Mouse (Mus musculus): ENCODE results near the gene Kifc3.
A peak's percentile ranks its signal among the peaks of the same experiment; 100 is the strongest.

Gene Kifc3

GRCm38 (mm10) chr8:95084261-95084660 is 118.4 kb downstream of the Kifc3 start:
- Histone ChIP-seq H3K4me1 (replicated peaks; ENCODE audit: low read depth, low read length) (peaks cover 52% of the 10 kb centered on the region), H3K36me3 (ENCODE audit: insufficient read depth, low read length) (peaks cover 62% of the 10 kb centered on the region), H3K9me3 (ENCODE audit: low read length) (no peaks in the 10 kb centered on the region)

GRCm38 (mm10) chr8:95081650-95082049 is 121.0 kb downstream of the Kifc3 start:
- Histone ChIP-seq H3K36me3 (ENCODE audit: insufficient read depth, low read length) (peaks cover 36% of the 10 kb centered on the region), H3K4me1 (replicated peaks; ENCODE audit: low read depth, low read length) (peaks cover 52% of the 10 kb centered on the region), H3K9me3 (ENCODE audit: low read length) (no peaks in the 10 kb centered on the region), H3K27me3 (ENCODE audit: insufficient read depth, low read length) (no peaks in the 10 kb centered on the region), H3K4me3 (replicated peaks; ENCODE audit: low read length) (peak overlapping the region; percentile 93)
- no peak for TF ChIP-seq NANOG (IDR thresholded peaks at IDR 0.05; ENCODE audit: borderline replicate concordance, low read length)
- TF ChIP-seq POU5F1 (IDR thresholded peaks at IDR 0.05; ENCODE audit: borderline replicate concordance, low read length) = no peak
- TF ChIP-seq CTCF (conservative IDR thresholded peaks at IDR 0.05; ENCODE audit: low read length) = no peak

More at GRCm38 (mm10) chr8:95084261-95084660, 118.4 kb downstream of the Kifc3 start:
- peak overlapping the region; percentile 53; the same call in 1 of the 2 replicates for H3K4me3 ChIP-seq (replicated peaks; ENCODE audit: low read length)
- TF ChIP-seq POU5F1 (IDR thresholded peaks at IDR 0.05; ENCODE audit: borderline replicate concordance, low read length) (no peak), NANOG (IDR thresholded peaks at IDR 0.05; ENCODE audit: borderline replicate concordance, low read length) (no peak), CTCF (conservative IDR thresholded peaks at IDR 0.05; ENCODE audit: low read length) (no peak)
- no peaks in the 10 kb centered on the region for H3K27me3 ChIP-seq (ENCODE audit: insufficient read depth, low read length)

- Histone ChIP-seq H3K27me3 (ENCODE audit: insufficient read depth, low read length) (peaks cover 3% of the 10 kb centered on the region), H3K9me3 (ENCODE audit: low read length) (no peaks in the 10 kb centered on the region), H3K36me3 (ENCODE audit: insufficient read depth, low read length) (peaks cover 29% of the 10 kb centered on the region), H3K4me3 (replicated peaks; ENCODE audit: low read length) (peak within 1 kb of the TSS; percentile 93), H3K4me1 (replicated peaks; ENCODE audit: low read depth, low read length) (peaks cover 48% of the 10 kb centered on the region)
- TF ChIP-seq NANOG (IDR thresholded peaks at IDR 0.05; ENCODE audit: borderline replicate concordance, low read length) (no peak), CTCF (conservative IDR thresholded peaks at IDR 0.05; ENCODE audit: low read length) (no peak), POU5F1 (IDR thresholded peaks at IDR 0.05; ENCODE audit: borderline replicate concordance, low read length) (no peak)
These were observed 122.0 kb downstream of the Kifc3 start, which contains the start of gene Katnb1 for GRCm38 (mm10) chr8:95080381-95081341. Gene Katnb1, plus strand, starts transcription at chr8:95081186.

GRCm38 (mm10) chr8:95079305-95079704 is 123.3 kb downstream of the Kifc3 start:
- Histone ChIP-seq H3K4me1 (replicated peaks; ENCODE audit: low read depth, low read length) (peaks cover 36% of the 10 kb centered on the region), H3K9me3 (ENCODE audit: low read length) (no peaks in the 10 kb centered on the region), H3K36me3 (ENCODE audit: insufficient read depth, low read length) (peaks cover 19% of the 10 kb centered on the region), H3K4me3 (replicated peaks; ENCODE audit: low read length) (no peak overlapping the region), H3K27me3 (ENCODE audit: insufficient read depth, low read length) (peaks cover 10% of the 10 kb centered on the region)
- TF ChIP-seq POU5F1 (IDR thresholded peaks at IDR 0.05; ENCODE audit: borderline replicate concordance, low read length) = no peak
- no peak for TF ChIP-seq NANOG (IDR thresholded peaks at IDR 0.05; ENCODE audit: borderline replicate concordance, low read length)
- TF ChIP-seq CTCF (conservative IDR thresholded peaks at IDR 0.05; ENCODE audit: low read length) = no peak

DNA sequence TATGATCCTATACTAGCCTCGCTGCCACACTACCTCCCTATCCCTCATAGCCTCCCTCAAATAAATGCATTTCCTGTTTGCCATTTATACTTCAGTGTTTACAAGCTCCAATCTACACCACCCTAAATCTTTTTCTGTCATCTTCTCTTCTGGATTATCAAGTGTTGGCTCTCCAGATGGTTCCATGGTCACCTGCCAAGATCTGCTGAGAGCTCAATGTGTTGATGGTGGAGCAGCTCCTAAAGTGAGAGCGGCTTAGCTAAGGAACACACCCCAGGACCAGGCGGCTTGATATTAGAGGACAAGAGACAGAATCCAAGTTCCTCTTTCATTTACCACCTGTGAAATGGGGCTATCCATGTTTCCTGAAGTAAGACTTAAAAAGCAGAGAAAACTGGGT is 124.6 kb downstream of the Kifc3 start:
- Histone ChIP-seq H3K27me3 (ENCODE audit: insufficient read depth, low read length) (peaks cover 22% of the 10 kb centered on the region), H3K9me3 (ENCODE audit: low read length) (no peaks in the 10 kb centered on the region), H3K36me3 (ENCODE audit: insufficient read depth, low read length) (peaks cover 7% of the 10 kb centered on the region), H3K4me1 (replicated peaks; ENCODE audit: low read depth, low read length) (peaks cover 34% of the 10 kb centered on the region), H3K4me3 (replicated peaks; ENCODE audit: low read length) (no peak overlapping the region)
- TF ChIP-seq CTCF (conservative IDR thresholded peaks at IDR 0.05; ENCODE audit: low read length) (no peak), POU5F1 (IDR thresholded peaks at IDR 0.05; ENCODE audit: borderline replicate concordance, low read length) (no peak), NANOG (IDR thresholded peaks at IDR 0.05; ENCODE audit: borderline replicate concordance, low read length) (no peak)

DNA sequence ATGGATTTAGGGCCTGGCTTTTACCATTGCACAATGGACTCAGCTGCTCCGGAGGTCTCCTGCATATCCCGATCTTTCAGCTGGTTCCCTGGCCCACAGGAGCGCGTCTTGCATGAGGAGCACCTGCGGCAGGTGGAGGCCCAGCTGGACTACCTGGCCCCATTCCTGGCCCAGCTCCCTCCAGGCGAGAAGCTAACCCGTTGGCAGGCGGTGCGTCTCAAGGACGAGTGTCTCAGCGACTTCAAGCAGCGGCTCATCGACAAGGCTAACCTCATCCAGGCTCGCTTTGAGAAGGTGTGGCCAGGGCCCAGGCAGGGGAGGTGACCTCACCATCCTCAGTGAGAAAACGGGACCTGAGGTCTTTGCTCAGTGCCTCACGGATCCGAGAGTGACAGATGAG is 126.5 kb downstream of the Kifc3 start:
- H3K9me3 ChIP-seq (ENCODE audit: low read length) = no peaks in the 10 kb centered on the region
- H3K4me3 ChIP-seq (replicated peaks; ENCODE audit: low read length) = no peak overlapping the region
- H3K36me3 ChIP-seq (ENCODE audit: insufficient read depth, low read length) = no peaks in the 10 kb centered on the region
- TF ChIP-seq NANOG (IDR thresholded peaks at IDR 0.05; ENCODE audit: borderline replicate concordance, low read length) = no peak
- TF ChIP-seq CTCF (conservative IDR thresholded peaks at IDR 0.05; ENCODE audit: low read length) = no peak
- no peak for TF ChIP-seq POU5F1 (IDR thresholded peaks at IDR 0.05; ENCODE audit: borderline replicate concordance, low read length)
- peaks cover 24% of the 10 kb centered on the region for H3K27me3 ChIP-seq (ENCODE audit: insufficient read depth, low read length)
- H3K4me1 ChIP-seq (replicated peaks; ENCODE audit: low read depth, low read length) = peaks cover 18% of the 10 kb centered on the region

DNA sequence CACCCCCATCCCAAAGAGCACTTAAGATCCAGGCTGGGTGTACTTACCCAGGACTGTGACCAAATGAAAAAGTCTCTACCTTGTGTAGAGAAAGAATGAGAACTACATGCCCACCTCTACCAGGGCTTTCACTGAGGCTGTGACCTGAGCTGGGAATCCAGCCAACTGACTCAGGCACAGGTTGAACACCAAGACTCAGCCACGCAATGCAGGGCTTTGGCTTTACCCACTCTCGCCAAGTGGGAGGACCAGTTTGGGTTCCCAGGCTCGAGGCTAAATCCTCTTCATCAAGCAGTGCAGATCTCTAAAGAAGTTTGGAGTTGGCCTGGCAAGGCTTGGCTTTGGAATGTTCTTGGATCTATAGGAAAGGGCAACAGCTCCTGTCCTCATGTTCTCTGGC is 127.1 kb downstream of the Kifc3 start:
- H3K27me3 ChIP-seq (ENCODE audit: insufficient read depth, low read length) = peaks cover 27% of the 10 kb centered on the region
- no peaks in the 10 kb centered on the region for H3K9me3 ChIP-seq (ENCODE audit: low read length)
- no peak overlapping the region for H3K4me3 ChIP-seq (replicated peaks; ENCODE audit: low read length)
- H3K4me1 ChIP-seq (replicated peaks; ENCODE audit: low read depth, low read length) = peaks cover 18% of the 10 kb centered on the region
- TF ChIP-seq NANOG (IDR thresholded peaks at IDR 0.05; ENCODE audit: borderline replicate concordance, low read length) = no peak
- TF ChIP-seq CTCF (conservative IDR thresholded peaks at IDR 0.05; ENCODE audit: low read length) = no peak
- no peak for TF ChIP-seq POU5F1 (IDR thresholded peaks at IDR 0.05; ENCODE audit: borderline replicate concordance, low read length)
- no peaks in the 10 kb centered on the region for H3K36me3 ChIP-seq (ENCODE audit: insufficient read depth, low read length)

DNA sequence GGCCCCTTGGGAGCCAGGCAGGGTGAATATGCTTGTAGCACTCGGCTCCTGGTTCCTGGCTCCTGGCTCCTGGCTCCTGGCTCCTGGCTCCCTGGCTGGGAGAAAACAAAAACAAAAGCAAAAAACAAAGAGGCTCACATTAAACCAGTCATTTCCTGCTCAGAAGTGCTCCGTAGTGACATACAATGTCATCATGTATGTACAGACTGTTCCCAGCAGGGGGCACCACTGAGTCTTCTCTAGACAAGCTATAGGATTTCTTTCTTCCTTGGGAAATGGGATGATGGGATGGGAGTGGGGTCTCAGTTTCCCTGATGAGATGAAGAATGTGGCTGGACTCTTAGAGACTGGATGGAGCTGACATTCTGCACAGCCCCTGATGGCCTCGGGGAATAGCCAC is 135.0 kb downstream of the Kifc3 start:
- TF ChIP-seq POU5F1 (IDR thresholded peaks at IDR 0.05; ENCODE audit: borderline replicate concordance, low read length) (no peak), CTCF (conservative IDR thresholded peaks at IDR 0.05; ENCODE audit: low read length) (peak; percentile 84), NANOG (IDR thresholded peaks at IDR 0.05; ENCODE audit: borderline replicate concordance, low read length) (no peak)
- H3K36me3 ChIP-seq (ENCODE audit: insufficient read depth, low read length) = no peaks in the 10 kb centered on the region
- no peak overlapping the region for H3K4me3 ChIP-seq (replicated peaks; ENCODE audit: low read length)
- H3K4me1 ChIP-seq (replicated peaks; ENCODE audit: low read depth, low read length) = peaks cover 13% of the 10 kb centered on the region
- H3K27me3 ChIP-seq (ENCODE audit: insufficient read depth, low read length) = 0 out of 2 replicates have a peak, but pooled peaks cover 4% of the 10 kb centered on the region
- no peaks in the 10 kb centered on the region for H3K9me3 ChIP-seq (ENCODE audit: low read length)
